Mouse (Mus musculus) intestine, embryonic 14.5 days (tissue): ENCODE measurements around the gene Olfr1404. TPM values are rescaled to one million over a fixed set of nuclear protein-coding genes. Genes with fewer than 3 reads are reported as not detected.

Source experiments
- ATAC-seq: fragments of 200-750 bp; cut with Nextera tagmentation; replicated peaks from 2 replicates; pipeline ENCODE4 v1.8.0; 2017; ENCODE audit warnings: low read depth, moderate number of reproducible peaks, moderate TSS enrichment, moderate library complexity; ENCODE audit not compliant: low FRiP score, low TSS enrichment
- DNase-seq: peaks from one replicate; pipeline ENCODE4 v3.0.0-alpha.2; 2018; ENCODE audit warnings: low spot score
- H3K27ac ChIP-seq: fragments of 300-500 bp; sonication (generic); 2 replicates; pipeline ENCODE4 v1.5.1; 2014; ENCODE audit warnings: low read depth, mild to moderate bottlenecking, control low read depth
- H3K27me3 ChIP-seq: fragments of 300-500 bp; sonication (generic); replicated peaks from 2 replicates; pipeline ENCODE4 v1.6.1; 2014; ENCODE audit warnings: low read length, control low read depth; ENCODE audit not compliant: control insufficient read depth, insufficient read depth
- H3K36me3 ChIP-seq: fragments of 300-500 bp; sonication (generic); 2 replicates; pipeline ENCODE4 v1.6.1; 2014; ENCODE audit warnings: low read length, control low read depth; ENCODE audit not compliant: control insufficient read depth, insufficient read depth
- H3K4me1 ChIP-seq: fragments of 300-500 bp; sonication (generic); replicated peaks from 2 replicates; pipeline ENCODE4 v1.6.1; 2014; ENCODE audit warnings: low read length, control low read depth, mixed read lengths; ENCODE audit not compliant: control insufficient read depth, insufficient read depth
- H3K4me2 ChIP-seq: fragments of 300-500 bp; sonication (generic); 2 replicates; pipeline ENCODE4 v1.6.1; 2014; ENCODE audit warnings: low read length
- H3K4me3 ChIP-seq: fragments of 300-500 bp; sonication (generic); 2 replicates; pipeline ENCODE4 v1.5.1; 2014; ENCODE audit warnings: low read depth, low read length, control low read depth, mixed read lengths
- H3K9ac ChIP-seq: fragments of 300-500 bp; sonication (generic); 2 replicates; pipeline ENCODE4 v1.6.1; 2014; ENCODE audit warnings: mild to moderate bottlenecking, low read length
- H3K9me3 ChIP-seq: fragments of 300-500 bp; sonication (generic); 2 replicates; pipeline ENCODE4 v1.6.1; 2016; ENCODE audit warnings: low read length, control low read depth; ENCODE audit not compliant: control insufficient read depth
- WGBS: fragments of 180-500 bp; shearing (Covaris S2); extraction: QIAGEN DNeasy Blood & Tissue Kit; methylation state at CpG from one replicate; pipeline ENCODE4 v1.1.7; 2014; 5-methylcytosine and 5-hydroxymethylcytosine counted together
- polyA plus RNA-seq: library from polyadenylated mRNA; unstranded; fragments of >200 nt; fragmentation: Nextera tagmentation; extraction: Ambion mirVana; gene quantifications from 2 replicates; pipeline ENCODE4 v1.2.1, GENCODE M21; 2014

Olfr1404 gene
- polyA plus RNA-seq, 1 experiment from 2014 or later: not detected

DNA sequence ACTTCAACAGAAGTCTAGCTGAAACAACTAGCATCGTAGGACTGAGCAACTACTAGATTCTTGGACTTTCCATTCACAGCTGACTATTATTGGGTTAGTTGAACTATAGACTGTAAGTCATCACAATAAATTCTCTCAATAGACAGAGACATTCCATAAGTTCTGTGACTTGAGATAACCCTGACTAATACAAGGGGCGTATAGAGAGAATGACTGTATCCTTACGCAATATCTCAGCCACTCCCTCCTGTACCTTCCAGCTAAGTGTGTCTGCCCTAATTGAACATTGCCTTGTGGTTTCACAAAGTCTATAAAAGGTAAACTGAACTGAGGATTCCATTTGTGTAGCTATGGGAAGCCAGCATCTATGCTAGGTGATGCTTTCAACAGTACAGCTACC, 37.7 kb downstream of the Olfr1404 start:
- Histone ChIP-seq H3K36me3 (no peaks in the 10 kb centered on the region), H3K9ac (no peak overlapping the region), H3K27me3 (no peaks in the 10 kb centered on the region), H3K4me3 (no peak overlapping the region), H3K27ac (no peak overlapping the region), H3K4me2 (no peak overlapping the region), H3K4me1 (no peaks in the 10 kb centered on the region), H3K9me3 (no peaks in the 10 kb centered on the region)
- DNase-seq (no peak), ATAC-seq (no peak)
- WGBS: 84% methylated on average over 3 of the region's 3 CpGs

GRCm38 (mm10) chr1:173265701-173266100, 53.5 kb downstream of the Olfr1404 start, which contains the start of gene Olfr418:
Gene Olfr418, plus strand, starts transcription at chr1:173266001.
- Histone ChIP-seq H3K4me3 (no peak within 1 kb of the TSS), H3K4me1 (no peaks in the 10 kb centered on the region), H3K27me3 (no peaks in the 10 kb centered on the region), H3K9ac (no peak within 1 kb of the TSS), H3K27ac (no peak within 1 kb of the TSS), H3K4me2 (no peak within 1 kb of the TSS), H3K9me3 (no peaks in the 10 kb centered on the region), H3K36me3 (no peaks in the 10 kb centered on the region)
- DNase-seq (no peak), ATAC-seq (no peak)

Other genes starting within 250 kb of the Olfr1404 start
- gene Olfr1408, start 75.0 kb upstream of the Olfr1404 start, polyA plus RNA-seq: not detected in 2 replicates
- not detected in 2 replicates for gene Olfr1406, start 21.8 kb upstream of the Olfr1404 start, polyA plus RNA-seq
- gene Olfr218, start 14.6 kb upstream of the Olfr1404 start, polyA plus RNA-seq: not detected in 2 replicates
- gene Fcer1a, start 14.8 kb downstream of the Olfr1404 start, polyA plus RNA-seq: not detected in 2 replicates
- gene Olfr418, start 53.6 kb downstream of the Olfr1404 start, polyA plus RNA-seq: not detected in 2 replicates
- not detected in 2 replicates for gene Mptx2, start 65.4 kb downstream of the Olfr1404 start, polyA plus RNA-seq
- 1.1 and 1.2 TPM in 2 replicates for gene Ackr1, start 121.4 kb downstream of the Olfr1404 start, polyA plus RNA-seq
- gene Aim2, start 138.5 kb downstream of the Olfr1404 start, polyA plus RNA-seq: 2.8 and 3.9 TPM in 2 replicates
- gene Cadm3, start 155.3 kb downstream of the Olfr1404 start, polyA plus RNA-seq: 7.6 and 7.7 TPM in 2 replicates